Mouse (Mus musculus) olfactory bulb, adult 2 months (tissue): ENCODE data around the gene Rel.

ENCODE experiments used
- CTCF ChIP-seq: fragments of 200-500 bp; IDR thresholded peaks from 2 replicates; pipeline ENCODE4 v1.5.1; 2012; ENCODE audit warnings: low read depth, mild to moderate bottlenecking, low read length, moderate library complexity; ENCODE audit not compliant: insufficient read depth
- POLR2A ChIP-seq: fragments of 200-500 bp; IDR thresholded peaks from 2 replicates; pipeline ENCODE4 v1.6.1; 2012; ENCODE audit warnings: mild to moderate bottlenecking, low read depth, low read length, moderate library complexity; ENCODE audit not compliant: insufficient read depth

GRCm38 (mm10) chr11:23805716-23806115 lies 34.9 kb upstream of the Rel start:
- TF ChIP-seq CTCF (no peak), POLR2A (no peak)
